Mouse (Mus musculus) kidney, postnatal 36 days (tissue): ENCODE measurements around the gene Slc6a12.

Source experiments
- DNase-seq, 2 experiments: peaks; one replicate each; pipeline ENCODE4 v3.0.0; 2021 to 2022; ENCODE audit warnings: mixed read lengths in 2 of 2

The Slc6a12 gene

GRCm38 (mm10) chr6:121343026-121343770 is at the start of gene Slc6a12:
Gene Slc6a12, plus strand, starts transcription at chr6:121343076.
- DNase-seq = peak in 1 of 2 experiments; percentile 17

DNA sequence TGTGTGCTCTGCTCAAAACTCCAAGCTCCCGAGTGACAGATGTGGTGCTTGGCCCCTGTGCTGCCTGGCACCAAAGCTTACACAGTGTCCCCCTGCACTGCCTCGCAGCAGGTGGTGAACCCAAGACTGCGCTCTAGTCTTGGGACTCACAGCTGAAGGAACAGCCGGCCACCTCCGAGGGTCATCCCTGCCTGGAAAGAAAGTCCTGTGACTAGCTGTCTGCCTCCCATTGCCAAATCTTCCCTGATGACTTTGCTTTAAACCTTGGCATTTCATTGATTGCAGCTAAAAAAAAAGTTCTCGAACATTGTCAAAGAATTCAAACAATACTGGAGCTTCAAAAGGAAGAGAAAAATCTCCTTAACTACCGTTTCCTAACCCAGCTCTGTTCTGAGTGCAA is 43.6 kb upstream of the Slc6a12 start:
- DNase-seq = peak in 1 of 2 experiments; percentile 13

DNA sequence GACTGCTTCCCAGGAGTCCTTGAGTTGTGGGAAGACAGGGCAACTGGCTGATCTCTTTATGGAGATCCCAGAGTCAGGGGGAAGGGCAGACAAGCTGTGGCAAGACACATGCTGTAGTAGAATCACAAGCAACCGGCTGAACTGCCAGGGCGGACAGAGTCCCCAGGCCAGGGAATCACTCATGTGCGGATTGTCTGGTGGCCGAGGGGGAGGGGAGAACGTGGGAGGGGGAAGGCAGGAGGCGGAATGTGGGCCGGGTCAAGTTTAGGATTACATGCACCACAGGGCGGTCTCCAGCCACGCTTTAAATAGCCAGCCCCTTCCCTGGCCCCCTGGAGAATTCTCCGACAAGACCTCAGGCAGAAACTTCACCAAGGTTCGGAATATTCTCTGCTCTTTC is 42.9 kb upstream of the Slc6a12 start, which contains the start of gene Slc6a13:
Gene Slc6a13 (plus strand): TSS at position 274 of the 400 bp plus-strand sequence.
- DNase-seq = peak; percentile 81 to 84

GRCm38 (mm10) chr6:121300504-121300903 is 42.4 kb upstream of the Slc6a12 start:
- DNase-seq = peak; percentile 81 to 89

- peak; percentile 78 to 83 for DNase-seq
Observed at GRCm38 (mm10) chr6:121303466-121304220, 39.2 kb upstream of the Slc6a12 start.

- peak; percentile 82 to 86 for DNase-seq
Observed at GRCm38 (mm10) chr6:121304630-121305029, 38.2 kb upstream of the Slc6a12 start.

DNA sequence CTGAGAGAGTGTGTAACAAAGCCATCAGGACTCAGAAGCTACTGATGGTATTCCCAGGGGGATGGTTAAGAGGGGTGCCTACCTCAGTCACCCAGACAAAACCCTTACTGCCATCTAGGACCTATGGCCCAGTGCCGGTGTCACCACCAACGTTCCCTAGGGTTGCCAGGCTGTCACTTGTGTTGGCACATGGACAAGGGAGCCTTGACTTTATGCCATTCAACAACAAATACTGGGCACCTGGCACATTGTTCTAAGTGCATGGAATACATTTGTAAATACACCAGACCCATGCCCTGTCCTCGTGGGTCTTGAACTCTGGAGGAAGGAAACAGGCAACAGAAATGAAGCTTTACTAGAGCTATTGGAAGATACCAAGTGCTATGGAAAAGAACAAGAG is 37.3 kb upstream of the Slc6a12 start:
- DNase-seq = peak in 1 of 2 experiments; percentile 32

GRCm38 (mm10) chr6:121310984-121311383 is 31.9 kb upstream of the Slc6a12 start:
- peak; percentile 76 to 88 for DNase-seq

GRCm38 (mm10) chr6:121319099-121319498 is 23.8 kb upstream of the Slc6a12 start:
- peak in 1 of 2 experiments; percentile 66 for DNase-seq

DNA sequence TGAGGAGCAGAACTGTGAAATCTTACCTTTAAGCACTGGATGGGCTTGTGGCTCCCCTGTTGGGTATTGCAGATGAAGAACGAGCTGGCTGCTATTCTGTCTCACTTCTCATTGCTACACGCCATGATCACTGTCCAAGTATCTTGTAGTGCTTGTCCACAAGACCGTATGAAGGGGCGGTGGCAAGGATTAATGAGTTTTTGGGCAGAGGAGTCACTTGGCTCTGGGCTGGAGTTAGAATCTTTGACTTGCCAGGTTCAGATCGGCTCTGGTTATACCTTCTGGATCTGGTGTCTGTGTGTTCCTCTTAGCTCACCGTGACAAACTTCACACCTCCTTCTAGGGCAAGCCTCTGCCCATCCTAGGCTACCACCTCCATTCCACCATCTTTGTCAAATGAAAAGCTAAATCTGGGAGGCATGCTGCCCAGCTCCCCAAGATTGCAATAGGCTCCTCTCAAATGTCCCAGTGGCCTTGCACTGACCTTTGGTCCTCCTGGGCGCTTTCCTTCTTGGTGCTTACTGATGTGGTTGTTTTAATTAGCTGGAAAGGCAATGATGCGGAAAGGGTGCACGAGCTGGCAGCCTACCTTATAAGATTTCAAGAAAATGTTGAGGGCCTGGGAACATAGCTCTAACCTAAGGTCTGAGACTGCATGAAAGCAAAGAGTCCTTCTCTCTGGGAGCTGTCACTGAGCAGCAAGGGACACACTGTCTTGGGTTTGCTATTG is 20.3 kb upstream of the Slc6a12 start:
- peak; percentile 78 to 83 for DNase-seq

DNA sequence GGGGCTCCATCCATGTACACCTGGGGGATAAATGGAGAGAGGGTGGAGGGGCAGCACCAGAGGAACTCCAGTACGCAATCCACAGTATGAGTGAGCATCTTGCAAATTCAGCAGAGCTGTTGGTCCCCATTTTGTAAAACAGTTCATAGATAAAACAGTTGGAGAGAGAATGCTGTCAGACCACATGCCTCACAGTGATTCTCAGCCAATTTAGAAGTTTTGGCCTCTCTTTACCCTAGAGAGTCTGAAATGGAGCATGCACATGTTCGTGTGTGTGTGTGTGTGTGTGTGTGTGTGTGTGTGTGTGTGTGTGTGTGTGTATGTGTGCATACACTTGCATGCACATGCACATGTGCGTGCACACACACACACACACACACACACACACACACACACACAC is 17.6 kb upstream of the Slc6a12 start:
- DNase-seq = no peak

GRCm38 (mm10) chr6:121325740-121326139 is 17.1 kb upstream of the Slc6a12 start:
- DNase-seq = no peak

DNA sequence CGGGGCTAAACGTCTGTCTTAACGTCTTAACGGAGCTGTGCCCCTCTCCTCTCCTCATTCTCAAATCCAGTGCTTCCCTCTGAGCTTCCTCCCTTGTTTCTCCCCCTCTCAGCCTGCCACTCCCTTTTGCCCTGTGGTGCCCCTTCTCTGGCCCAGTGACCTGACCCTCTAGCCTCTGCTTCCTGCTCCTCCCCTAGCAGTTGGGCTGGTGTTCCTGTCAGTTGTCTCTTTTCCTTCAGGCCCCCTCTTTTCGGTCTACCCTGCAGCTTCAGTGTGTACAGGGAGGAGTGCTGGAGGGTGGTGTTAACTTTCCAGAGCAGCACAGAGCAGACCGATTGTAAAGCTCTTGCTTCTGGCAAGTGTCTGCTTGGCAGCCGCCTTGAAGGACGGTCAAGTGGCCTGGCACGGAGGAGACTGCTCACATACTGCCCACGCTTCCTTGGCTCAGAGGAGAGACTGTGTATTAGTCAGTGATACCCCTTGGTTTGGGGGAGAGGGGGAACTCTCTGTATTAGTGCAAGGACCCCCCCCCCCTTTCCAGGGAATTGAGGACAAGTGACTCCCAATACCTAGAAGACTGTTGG is 16.3 kb upstream of the Slc6a12 start:
- DNase-seq = peak in 1 of 2 experiments; percentile 21

GRCm38 (mm10) chr6:121328417-121328884 is 14.4 kb upstream of the Slc6a12 start:
- DNase-seq = no peak

- peak; percentile 65 to 73 for DNase-seq
Observed at GRCm38 (mm10) chr6:121329848-121330508, 12.9 kb upstream of the Slc6a12 start.

DNA sequence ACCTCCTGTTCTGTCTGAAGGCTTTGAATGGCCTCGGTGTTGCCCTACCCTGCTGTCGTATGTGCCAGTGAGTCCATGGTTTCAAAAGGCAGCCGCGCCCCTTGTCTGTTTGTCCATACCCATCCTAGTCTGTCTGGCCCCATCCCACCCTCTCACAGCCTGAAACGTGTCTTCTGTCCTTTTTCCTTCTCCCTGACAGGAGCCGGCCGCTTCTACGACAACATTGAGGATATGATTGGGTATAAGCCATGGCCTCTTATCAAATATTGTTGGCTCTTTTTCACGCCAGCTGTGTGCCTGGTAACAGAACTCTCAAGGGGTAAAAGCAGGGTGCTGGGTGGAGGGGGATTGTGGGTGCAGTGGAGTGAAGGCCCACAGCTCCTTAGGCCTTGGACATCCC is 7.0 kb upstream of the Slc6a12 start:
- no peak for DNase-seq

GRCm38 (mm10) chr6:121336558-121336957 is 6.3 kb upstream of the Slc6a12 start:
- DNase-seq = peak in 1 of 2 experiments; percentile 40

DNA sequence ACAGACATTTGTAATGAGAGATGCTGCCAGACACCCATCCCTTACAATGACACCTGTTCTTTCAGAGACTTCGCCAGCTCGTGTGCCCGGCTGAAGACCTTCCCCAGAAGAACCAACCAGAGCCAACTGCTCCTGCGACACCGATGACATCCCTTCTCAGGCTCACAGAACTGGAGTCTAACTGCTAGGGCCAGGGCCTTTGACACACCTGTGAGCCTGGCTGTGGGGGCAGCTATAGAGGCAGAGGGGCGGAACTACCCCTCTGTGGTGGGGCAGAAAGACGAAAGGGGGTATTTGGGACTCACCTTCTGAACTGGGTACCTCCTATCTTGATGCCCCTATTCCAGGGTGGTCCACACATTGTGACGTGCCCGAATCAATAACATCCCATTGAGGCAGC is 5.6 kb upstream of the Slc6a12 start:
- DNase-seq = no peak

DNA sequence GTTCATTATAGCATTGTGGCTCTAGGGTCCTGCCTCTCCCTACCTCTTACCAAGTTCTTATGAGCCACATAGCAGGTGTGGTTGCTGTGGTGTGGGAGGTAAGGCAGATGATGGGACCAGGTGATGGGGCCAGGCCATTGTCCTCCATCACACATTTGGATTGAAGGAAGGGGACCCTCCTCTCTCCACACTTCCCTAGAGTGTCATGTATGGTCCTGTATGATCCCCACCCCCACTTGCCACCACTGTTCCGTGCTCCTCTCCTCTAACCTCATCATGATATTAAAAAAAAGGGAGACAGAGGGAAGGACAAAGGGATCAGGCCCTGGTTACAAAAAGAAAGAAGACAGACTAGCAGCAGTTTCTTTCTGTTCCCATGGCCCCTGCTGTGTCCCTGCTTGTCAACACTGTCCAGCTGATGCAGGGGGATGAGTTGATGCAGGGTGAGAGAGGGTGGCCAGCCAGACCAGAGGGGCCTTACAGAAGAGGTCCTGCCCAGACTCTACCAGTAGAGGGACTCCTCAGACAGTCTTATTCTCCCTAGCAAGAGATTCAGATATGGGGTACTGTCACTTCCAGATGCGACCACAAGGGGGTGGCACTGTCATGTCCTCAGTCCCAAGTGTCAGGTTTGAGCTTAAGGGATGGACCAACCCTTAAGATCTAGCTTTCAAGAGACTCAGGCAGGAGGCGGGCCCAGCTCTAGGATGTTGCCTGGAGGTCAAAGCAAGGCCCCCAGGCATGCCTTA is 4.9 kb upstream of the Slc6a12 start:
- DNase-seq = peak; percentile 81 to 91

GRCm38 (mm10) chr6:121338519-121338896 is 4.4 kb upstream of the Slc6a12 start:
- no peak for DNase-seq

DNA sequence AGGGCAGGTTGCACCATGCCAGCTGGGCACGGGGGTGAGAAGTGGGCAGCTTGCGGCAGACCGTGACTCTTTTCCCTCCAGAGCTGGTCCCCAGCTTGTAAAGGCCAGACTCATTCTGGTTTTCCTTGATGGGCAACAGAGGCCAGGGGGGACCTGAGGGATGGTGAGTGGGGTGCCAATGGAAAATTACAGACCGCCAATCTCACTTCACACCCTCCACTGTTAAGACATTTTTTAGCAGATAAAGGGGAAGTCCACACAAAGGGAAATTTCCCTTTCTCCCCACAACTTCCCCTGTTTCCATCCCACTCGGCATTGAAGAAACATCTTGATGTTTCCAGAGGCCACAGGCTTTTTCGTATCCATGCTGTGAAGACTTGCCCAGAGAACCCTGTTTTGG is 1.2 kb upstream of the Slc6a12 start:
- no peak for DNase-seq
